16 mouse cellular contexts compared by ENCODE assay signal in genomic region chr12:108204978-108205377, GRCm38 (mm10).
"Had no signal": no experiment of that assay in that cellular context is flagged by ENCODE, and none has a peak within 500 bp of the region (broad histone marks: within the 10 kb centered on the region; RNA-seq: fewer than 3 reads in every experiment).

No protein-coding gene starts in this region.

- H3K4me2 ChIP-seq: limb, embryonic 13.5 days; liver, embryonic 15.5 days; lung, embryonic 15.5 days; midbrain, embryonic 12.5 days; neural tube, embryonic 15.5 days had no signal

- H3K9me3 ChIP-seq: limb, embryonic 13.5 days; liver, embryonic 15.5 days; lung, embryonic 15.5 days; megakaryocyte, embryonic 14.5 days; midbrain, embryonic 12.5 days; neural tube, embryonic 15.5 days had no signal

- H3K27ac ChIP-seq: layer of hippocampus, adult 2 months; limb, embryonic 13.5 days; liver, embryonic 15.5 days; lung, embryonic 15.5 days; macrophage; midbrain, embryonic 12.5 days; neural tube, embryonic 15.5 days; stomach, postnatal 0 days had no signal

- H3K27me3 ChIP-seq: limb, embryonic 13.5 days; liver, embryonic 15.5 days; lung, embryonic 15.5 days; midbrain, embryonic 12.5 days; neural tube, embryonic 15.5 days had no signal

- DNase-seq: kidney, postnatal 10 days; left cerebral cortex, postnatal 4 days; lung, postnatal 14 days; right cerebral cortex, adult 18-20 months; right cerebral cortex, postnatal 25 days; thymus, postnatal 4 days had no signal

- H3K9ac ChIP-seq: limb, embryonic 13.5 days; liver, embryonic 15.5 days; lung, embryonic 15.5 days; midbrain, embryonic 12.5 days; neural tube, embryonic 15.5 days had no signal

- H3K4me3 ChIP-seq: layer of hippocampus, adult 2 months; limb, embryonic 13.5 days; liver, embryonic 15.5 days; lung, embryonic 15.5 days; megakaryocyte, embryonic 14.5 days; midbrain, embryonic 12.5 days; myocyte; neural tube, embryonic 15.5 days had no signal
